Mouse (Mus musculus): Measurements from ENCODE around the gene Pole3.

Gene Pole3

DNA sequence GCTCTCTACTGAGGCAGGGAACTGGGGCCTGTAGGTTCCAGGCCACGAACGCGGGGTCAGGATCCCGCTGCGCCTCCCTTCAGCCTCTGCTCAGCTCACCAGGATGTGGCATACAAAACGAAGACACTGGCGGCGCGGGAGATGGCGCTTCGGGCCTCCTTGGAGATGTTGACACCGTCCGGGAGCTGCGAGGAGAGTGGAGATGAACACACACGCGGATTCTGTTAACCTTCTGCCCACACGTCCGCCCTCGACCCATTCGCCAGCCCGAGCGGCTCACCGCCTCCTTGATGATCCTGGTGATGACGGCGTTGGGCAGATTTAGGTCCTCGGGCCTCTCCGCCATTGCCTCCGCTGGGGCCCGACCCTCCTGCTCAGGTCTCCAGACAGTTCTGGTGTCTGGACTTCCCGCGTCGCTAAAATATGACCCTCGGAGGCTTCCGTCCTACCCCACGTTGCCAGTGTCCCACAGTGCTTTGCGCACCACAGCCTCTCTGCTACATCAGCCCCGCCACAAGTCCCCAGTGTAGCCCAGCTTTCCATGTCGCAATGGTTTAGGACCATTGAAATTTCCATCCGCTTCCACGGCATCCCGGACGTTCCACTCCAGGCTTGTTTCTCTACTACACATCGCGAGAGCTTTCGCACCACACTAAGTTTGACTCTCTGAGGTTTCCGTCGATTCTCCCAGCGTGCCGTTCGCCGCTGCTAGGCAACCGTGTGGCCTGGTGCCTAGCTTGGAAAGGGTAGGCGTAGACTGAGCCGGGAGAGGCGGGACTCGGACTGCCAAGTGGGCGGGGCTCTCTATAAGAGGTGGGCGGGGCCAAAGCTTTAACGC, at the start of gene Pole3, which contains the start of gene 4933430I17Rik:
Pole3 (minus strand) TSS at position 418 of the 838 bp plus-strand sequence.
4933430I17Rik (plus strand) TSS at position 719 of the 838 bp plus-strand sequence.
- peak; percentile 95 for DNase-seq (ENCODE audit: low spot score)

DNA sequence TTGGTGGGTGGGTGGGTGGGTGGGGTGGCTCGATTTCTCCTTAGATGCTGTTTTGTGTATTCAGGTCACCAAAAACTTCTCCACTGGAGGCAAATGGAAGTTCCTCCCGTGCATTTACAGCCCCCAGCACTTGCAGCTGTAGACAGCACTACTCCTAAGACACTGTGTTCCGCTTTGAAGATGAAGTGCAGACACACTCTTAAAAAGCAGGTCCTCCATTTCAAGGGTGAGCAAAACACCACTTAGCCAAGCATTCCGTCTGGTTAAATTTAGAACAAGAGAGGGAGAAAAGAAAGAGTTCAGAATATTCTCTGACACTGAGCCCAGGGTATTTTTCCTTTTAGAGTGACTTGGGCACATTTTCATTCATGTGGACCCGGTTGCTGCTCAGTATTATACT, 45.2 kb upstream of the Pole3 start:
- DNase-seq (ENCODE audit: low spot score), result no peak

GRCm38 (mm10) chr4:62569603-62570002, 44.7 kb upstream of the Pole3 start:
- no peak for DNase-seq (ENCODE audit: low spot score)

DNA sequence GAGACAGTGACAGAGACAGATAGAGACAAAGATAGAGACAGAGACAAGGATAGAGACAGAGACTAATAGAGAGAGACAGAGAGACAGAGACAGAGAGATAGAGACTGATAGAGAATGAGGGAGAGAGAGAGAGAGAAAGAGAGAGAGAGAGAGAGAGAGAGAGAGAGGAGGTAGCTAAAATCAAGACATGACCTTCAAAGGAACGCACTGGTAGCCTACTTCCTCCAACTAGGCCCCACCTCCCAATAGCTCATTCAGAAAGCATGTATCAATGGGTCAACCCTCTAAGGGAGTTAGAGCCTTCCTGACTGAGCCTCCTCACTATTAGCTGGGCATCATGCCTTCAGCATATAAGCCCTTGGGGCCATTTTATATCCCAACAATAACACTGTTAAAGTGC, 43.5 kb upstream of the Pole3 start:
- no peak for DNase-seq (ENCODE audit: low spot score)

- DNase-seq (ENCODE audit: low spot score), result no peak
Observed at GRCm38 (mm10) chr4:62567696-62568095, 42.8 kb upstream of the Pole3 start.

GRCm38 (mm10) chr4:62566530-62566929, 41.7 kb upstream of the Pole3 start:
- no peak for DNase-seq (ENCODE audit: low spot score)

DNA sequence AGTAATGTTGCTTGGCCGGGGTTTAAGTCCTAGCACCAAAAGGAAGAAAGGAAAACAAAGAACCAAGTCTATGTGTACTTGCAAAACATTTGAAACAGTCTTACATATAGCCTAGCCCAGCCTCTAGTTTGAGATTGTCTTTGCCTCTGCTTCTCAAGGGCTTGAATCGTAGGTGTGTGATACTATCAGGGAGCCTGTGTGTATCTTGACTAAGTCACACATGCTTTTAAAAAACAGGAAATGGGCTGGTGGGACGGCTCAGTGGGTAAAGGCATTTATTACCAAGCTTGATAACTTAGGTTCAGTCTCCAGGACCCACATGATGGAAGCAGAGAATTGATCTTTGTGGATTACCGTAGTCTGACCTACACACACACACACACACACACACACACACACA, 37.1 kb upstream of the Pole3 start:
- no peak for DNase-seq (ENCODE audit: low spot score)

GRCm38 (mm10) chr4:62561630-62562001, 36.7 kb upstream of the Pole3 start:
- no peak for DNase-seq (ENCODE audit: low spot score)

GRCm38 (mm10) chr4:62560963-62561629, 36.2 kb upstream of the Pole3 start:
- DNase-seq (ENCODE audit: low spot score), result peak; percentile 26

DNA sequence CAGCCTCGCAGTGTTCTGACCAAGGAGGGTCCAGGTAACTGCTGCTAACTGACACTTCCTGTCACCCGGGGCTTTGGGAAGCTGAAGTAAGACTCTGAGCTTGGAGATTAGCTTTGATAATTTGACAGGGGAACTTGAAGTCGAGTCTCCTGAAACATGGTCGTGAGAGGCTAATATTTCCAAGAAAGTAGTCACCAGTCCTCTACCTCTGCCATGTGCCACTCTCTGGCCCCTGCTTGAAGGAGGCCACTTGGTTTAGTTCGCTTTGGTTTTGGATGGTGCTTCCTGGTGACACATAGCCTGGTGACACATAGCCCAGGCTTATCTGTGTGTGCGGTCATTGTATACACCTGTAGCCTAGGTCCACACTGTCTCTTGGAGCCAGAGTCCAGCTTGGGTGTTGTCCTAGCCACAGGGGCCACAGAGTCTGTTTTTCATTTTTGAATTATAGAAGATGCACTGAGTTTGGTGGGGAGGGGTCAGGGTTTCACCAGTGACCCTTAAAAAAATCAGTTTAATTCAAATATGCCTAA, 35.0 kb upstream of the Pole3 start, which contains the start of gene Rgs3:
Rgs3 (plus strand) TSS at position 51 of the 533 bp plus-strand sequence.
- no peak for DNase-seq (ENCODE audit: low spot score)

- no peak for DNase-seq (ENCODE audit: low spot score)
Observed at GRCm38 (mm10) chr4:62557436-62557835, 32.6 kb upstream of the Pole3 start.

- DNase-seq (ENCODE audit: low spot score), result no peak
Observed at GRCm38 (mm10) chr4:62551966-62552365, 27.1 kb upstream of the Pole3 start.

DNA sequence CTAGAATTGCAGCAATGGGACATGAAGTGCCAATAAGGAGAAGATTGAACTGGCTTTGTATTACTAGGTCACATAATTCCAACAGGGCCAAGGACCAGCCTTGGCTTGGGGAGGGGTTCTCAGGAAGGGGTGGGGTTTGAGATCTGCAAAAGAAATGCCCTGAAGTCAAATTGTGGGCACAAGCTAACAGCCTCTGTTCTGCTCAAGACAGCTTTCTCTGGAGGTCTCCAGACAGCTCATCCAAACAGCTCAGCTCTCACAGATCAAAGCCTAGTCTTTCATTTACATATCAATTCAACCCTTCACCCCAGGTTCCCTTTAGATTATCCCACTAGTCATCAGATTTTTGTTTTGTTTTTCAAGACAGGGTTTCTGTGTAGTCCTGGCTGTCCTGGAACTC, 19.9 kb upstream of the Pole3 start:
- DNase-seq (ENCODE audit: low spot score), result no peak

DNA sequence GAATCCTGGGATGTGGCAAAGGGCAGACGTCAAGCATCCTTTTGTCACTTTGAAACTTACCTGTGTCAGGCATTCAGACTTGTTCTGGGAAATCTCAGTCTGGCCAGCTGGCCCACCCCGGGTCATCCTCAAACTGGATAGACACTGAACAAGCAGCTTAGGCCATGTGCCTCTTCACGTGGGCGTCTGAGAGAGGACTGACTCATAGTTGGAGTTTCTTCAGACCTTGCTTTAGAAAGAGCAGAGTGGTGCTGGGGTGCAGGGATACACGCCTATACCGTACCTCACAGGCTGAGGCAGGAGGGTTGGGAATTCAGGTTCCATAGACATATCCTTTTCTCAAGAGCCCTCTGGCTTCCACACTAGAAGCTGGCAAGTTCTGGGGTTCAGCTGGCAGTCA, 18.9 kb upstream of the Pole3 start:
- no peak for DNase-seq (ENCODE audit: low spot score)

DNA sequence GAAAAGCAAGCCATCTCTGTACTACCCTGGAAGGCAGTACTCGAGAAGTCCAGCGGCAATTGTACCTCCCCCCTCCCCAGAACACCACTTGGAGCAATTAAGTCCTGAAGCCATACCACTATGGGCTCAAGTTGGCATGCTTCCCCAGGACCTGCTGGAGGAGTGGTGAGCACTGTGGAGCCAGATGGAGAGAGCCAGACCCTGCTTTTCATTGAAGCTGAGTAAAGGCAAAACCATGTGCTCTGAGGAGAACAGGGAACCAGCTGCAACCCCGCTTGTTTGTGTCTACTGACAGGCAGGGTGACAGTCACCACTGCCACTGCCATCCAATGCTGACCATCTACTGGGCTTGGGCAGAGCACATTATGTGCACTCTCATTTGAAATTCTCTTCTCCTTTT, 16.9 kb upstream of the Pole3 start:
- DNase-seq (ENCODE audit: low spot score), result no peak

DNA sequence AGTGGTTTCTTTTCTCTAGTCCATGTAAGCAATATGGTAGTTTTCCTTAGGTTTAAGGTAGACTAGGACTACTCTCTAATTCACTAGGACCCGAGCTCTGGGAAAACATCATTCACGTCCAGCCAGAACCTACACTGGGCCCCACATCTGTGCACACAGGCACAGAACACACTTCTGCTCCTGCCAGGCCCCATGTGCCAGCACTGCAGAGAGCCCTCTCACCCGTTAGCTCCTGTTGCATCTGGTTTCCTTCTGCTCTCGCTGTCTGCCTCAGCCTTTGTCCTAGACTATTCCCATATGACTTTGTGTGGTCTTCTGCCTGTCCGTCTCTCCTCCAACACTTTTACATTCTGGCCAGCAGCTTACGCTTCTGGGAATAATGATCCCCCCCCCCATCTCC, 8.9 kb upstream of the Pole3 start:
- DNase-seq (ENCODE audit: low spot score), result no peak

DNA sequence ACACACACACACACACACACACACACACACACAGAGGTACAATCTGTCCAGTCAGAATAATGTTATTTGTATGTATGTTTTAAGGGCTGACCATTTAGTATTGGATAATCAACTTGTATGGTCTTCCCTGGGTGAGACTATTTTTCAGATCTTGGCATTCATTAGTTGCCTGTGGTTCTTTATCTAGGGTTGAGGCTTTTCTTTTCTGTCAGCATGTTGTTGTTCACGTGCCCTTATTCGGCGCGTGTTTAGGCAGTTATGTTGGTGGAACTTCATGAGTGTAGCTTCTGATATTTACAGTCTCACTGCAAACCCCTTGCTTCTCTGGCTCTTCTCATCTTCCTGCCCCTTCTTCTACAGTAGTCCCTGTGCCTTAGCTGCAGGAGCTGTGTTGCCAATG, 2.8 kb upstream of the Pole3 start:
- DNase-seq (ENCODE audit: low spot score), result no peak

- DNase-seq (ENCODE audit: low spot score), result no peak
Observed at GRCm38 (mm10) chr4:62526256-62526655, 1.4 kb upstream of the Pole3 start.

- no peak for DNase-seq (ENCODE audit: low spot score)
Observed at GRCm38 (mm10) chr4:62525489-62525811, 582 bp upstream of the Pole3 start.

GRCm38 (mm10) chr4:62520892-62521400, 3.9 kb downstream of the Pole3 start:
- DNase-seq (ENCODE audit: low spot score), result no peak

DNA sequence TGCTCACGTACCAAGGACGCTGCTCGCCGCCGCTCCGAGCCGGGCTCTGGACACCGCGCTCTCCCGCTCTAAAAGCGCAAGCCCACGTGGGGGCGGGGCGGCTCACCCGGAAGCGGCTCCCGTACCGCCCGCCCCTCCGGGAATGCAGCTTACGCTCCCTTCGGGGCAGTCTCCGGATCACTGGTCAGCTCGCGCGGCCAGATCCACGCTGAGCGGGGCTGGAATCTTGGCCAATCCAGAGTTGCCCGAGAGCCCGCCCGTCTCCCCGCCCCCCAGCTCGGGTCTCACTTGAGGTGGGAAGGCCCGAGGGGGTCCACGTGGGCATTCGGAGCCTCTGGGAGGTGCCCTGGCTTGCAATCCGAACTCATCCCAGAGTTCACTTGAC, 5.0 kb downstream of the Pole3 start, which contains the start of gene Alad:
Alad (minus strand) TSS at position 70 of the 385 bp plus-strand sequence.
- peak; percentile 89 for DNase-seq (ENCODE audit: low spot score)

- no peak for DNase-seq (ENCODE audit: low spot score)
Observed at GRCm38 (mm10) chr4:62519122-62519848, 5.6 kb downstream of the Pole3 start.
